Mouse (Mus musculus): ENCODE data around the gene Cc2d1b.

Gene Cc2d1b

DNA sequence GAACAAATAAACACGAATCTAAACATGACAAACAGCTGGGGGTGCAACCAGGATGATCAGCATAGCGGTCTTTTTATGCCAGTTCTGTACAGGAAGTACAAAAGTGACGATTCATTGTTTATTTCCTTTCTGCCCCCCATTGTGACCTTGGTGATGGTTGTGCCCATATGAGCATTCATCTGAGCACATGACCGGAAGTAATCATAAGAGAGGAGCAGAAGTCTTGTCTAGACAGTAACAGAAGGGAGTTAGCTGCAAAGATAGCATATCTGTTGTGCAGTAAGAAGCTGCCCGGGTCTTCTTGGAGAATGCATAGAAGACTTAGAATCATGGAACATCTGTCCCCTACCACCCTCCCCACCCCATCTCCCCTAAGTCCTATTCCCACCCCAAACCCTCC, 19.0 kb downstream of the Cc2d1b start:
- DNase-seq (ENCODE audit: low spot score) = no peak

DNA sequence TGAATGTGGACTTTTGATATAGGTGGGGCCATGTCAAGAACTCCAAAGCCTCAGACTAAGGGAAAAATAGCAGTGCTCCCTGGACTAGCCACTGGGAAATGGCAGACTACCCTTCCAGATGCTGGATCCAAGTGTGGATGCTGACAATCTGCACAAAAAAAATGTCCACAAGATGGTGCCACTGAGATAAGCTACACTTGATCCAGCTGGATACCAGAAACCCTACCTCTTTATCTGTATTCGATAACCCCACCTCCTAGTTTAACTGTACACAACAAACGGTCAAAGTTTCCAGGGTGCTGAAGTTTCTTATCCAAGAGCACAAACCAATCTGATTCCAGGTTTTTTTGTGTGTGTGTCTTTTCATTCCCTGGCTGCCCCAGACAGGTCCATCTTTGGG, 44.7 kb downstream of the Cc2d1b start:
- no peak for DNase-seq (ENCODE audit: low spot score)
